Mouse (Mus musculus) thymus, adult 2 months (tissue): ENCODE measurements around the gene Dirc2.

ENCODE experiments used
- CTCF ChIP-seq: fragments of 200-500 bp; IDR thresholded peaks from 2 replicates; pipeline ENCODE4 v1.5.1; 2012; ENCODE audit warnings: mild to moderate bottlenecking, control low read depth, low read length, moderate library complexity, borderline replicate concordance; ENCODE audit not compliant: control insufficient read depth, poor library complexity, insufficient read depth; ENCODE audit errors: extremely low read depth
- POLR2A ChIP-seq: fragments of 200-500 bp; IDR thresholded peaks from 2 replicates; pipeline ENCODE4 v1.6.1; 2012; ENCODE audit warnings: mild to moderate bottlenecking, low read length, control low read depth, moderate library complexity; ENCODE audit not compliant: control insufficient read depth, poor library complexity, insufficient read depth; ENCODE audit errors: extremely low read depth

DNA sequence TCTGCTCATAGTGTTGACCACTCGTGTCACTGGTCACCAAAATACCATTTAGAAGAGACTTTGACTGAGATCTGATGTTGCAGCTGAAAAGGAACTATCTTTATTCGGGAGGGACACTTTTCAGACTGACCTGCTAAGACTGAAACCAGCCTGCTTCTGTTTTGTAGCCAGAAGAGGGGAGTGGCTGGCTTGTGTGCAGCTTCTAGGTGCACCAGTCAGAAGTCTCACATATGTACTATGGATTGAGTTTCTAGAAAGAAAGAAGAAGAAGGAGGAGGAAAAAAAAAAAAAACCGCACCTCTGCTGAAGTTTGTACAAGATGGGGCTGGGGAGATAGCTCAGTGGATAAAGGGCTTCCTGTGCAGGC is 14.0 kb upstream of the Dirc2 start:
- TF ChIP-seq CTCF (no peak), POLR2A (no peak)
